Mouse (Mus musculus): ENCODE measurements at regions not wholly inside any gene's neighbourhood (a gene's known extent, or its start where the extent isn't known, plus 50 kb on each side); places are given as distances from the start of the nearest gene placed in this dataset.

- no peak for DNase-seq
- intact Hi-C loops (cut with DNase I), result no loop called here
Measured at GRCm38 (mm10) chr10:98268511-98268910, 542.0 kb upstream of the C030005K15Rik start.

- DNase-seq, result no peak
- intact Hi-C loops (cut with DNase I), result no loop called here
Measured at GRCm38 (mm10) chr10:98291617-98292016, 565.1 kb upstream of the C030005K15Rik start.

GRCm38 (mm10) chr10:98292140-98292539, 565.6 kb upstream of the C030005K15Rik start:
- DNase-seq, result no peak
- intact Hi-C loops (cut with DNase I), result no loop called here

GRCm38 (mm10) chr10:98305667-98306066, 579.1 kb upstream of the C030005K15Rik start:
- DNase-seq, result no peak
- intact Hi-C loops (cut with DNase I), result no loop called here

- intact Hi-C loops (cut with DNase I), result no loop called here
- no peak for DNase-seq
Measured at GRCm38 (mm10) chr10:98309667-98310066, 583.1 kb upstream of the C030005K15Rik start.

- intact Hi-C loops (cut with DNase I), result no loop called here
- DNase-seq, result no peak
Measured at GRCm38 (mm10) chr10:98311403-98311802, 584.8 kb upstream of the C030005K15Rik start.

- no peak for DNase-seq
- intact Hi-C loops (cut with DNase I), result no loop called here
Measured at GRCm38 (mm10) chr10:98318416-98318815, 591.9 kb upstream of the C030005K15Rik start.

GRCm38 (mm10) chr10:98323846-98324245, 590.4 kb upstream of the Atp2b1 start:
- peak; percentile 9 for DNase-seq
- intact Hi-C loops (cut with DNase I), result no loop called here

- intact Hi-C loops (cut with DNase I), result no loop called here
- no peak for DNase-seq
Measured at GRCm38 (mm10) chr10:98324591-98324990, 589.6 kb upstream of the Atp2b1 start.

GRCm38 (mm10) chr10:98325720-98326119, 588.5 kb upstream of the Atp2b1 start:
- intact Hi-C loops (cut with DNase I), result no loop called here
- DNase-seq, result no peak

- intact Hi-C loops (cut with DNase I), result no loop called here
- no peak for DNase-seq
Measured at GRCm38 (mm10) chr10:98332682-98333081, 581.5 kb upstream of the Atp2b1 start.

GRCm38 (mm10) chr10:98333411-98334067, 580.7 kb upstream of the Atp2b1 start:
- DNase-seq, result peak; percentile 59
- intact Hi-C loops (cut with DNase I), result no loop called here

- intact Hi-C loops (cut with DNase I), result no loop called here
- no peak for DNase-seq
Measured at GRCm38 (mm10) chr10:98343827-98344226, 570.4 kb upstream of the Atp2b1 start.

GRCm38 (mm10) chr10:98349466-98349865, 564.7 kb upstream of the Atp2b1 start:
- intact Hi-C loops (cut with DNase I), result no loop called here
- DNase-seq, result peak; percentile 70

GRCm38 (mm10) chr10:98350318-98350926, 563.8 kb upstream of the Atp2b1 start:
- DNase-seq, result no peak
- intact Hi-C loops (cut with DNase I), result no loop called here

- no peak for DNase-seq
- intact Hi-C loops (cut with DNase I), result no loop called here
Measured at GRCm38 (mm10) chr10:98352061-98352460, 562.1 kb upstream of the Atp2b1 start.

GRCm38 (mm10) chr10:98354486-98354885, 559.7 kb upstream of the Atp2b1 start:
- intact Hi-C loops (cut with DNase I), result no loop called here
- DNase-seq, result no peak

GRCm38 (mm10) chr10:98364604-98365003, 549.6 kb upstream of the Atp2b1 start:
- intact Hi-C loops (cut with DNase I), result no loop called here
- no peak for DNase-seq

- intact Hi-C loops (cut with DNase I), result no loop called here
- no peak for DNase-seq
Measured at GRCm38 (mm10) chr10:98372561-98372960, 541.6 kb upstream of the Atp2b1 start.

- intact Hi-C loops (cut with DNase I), result no loop called here
Measured at GRCm38 (mm10) chr10:98373314-98373713, 540.9 kb upstream of the Atp2b1 start.

GRCm38 (mm10) chr10:98374684-98375083, 539.5 kb upstream of the Atp2b1 start:
- DNase-seq, result no peak
- intact Hi-C loops (cut with DNase I), result no loop called here

More at GRCm38 (mm10) chr10:98373314-98373713, 540.9 kb upstream of the Atp2b1 start:
- no peak for DNase-seq

- intact Hi-C loops (cut with DNase I), result no loop called here
Measured at GRCm38 (mm10) chr10:98388543-98388942, 525.7 kb upstream of the Atp2b1 start.

GRCm38 (mm10) chr10:98399864-98400263, 514.3 kb upstream of the Atp2b1 start:
- intact Hi-C loops (cut with DNase I), result no loop called here
- DNase-seq, result peak; percentile 3

More at GRCm38 (mm10) chr10:98388543-98388942, 525.7 kb upstream of the Atp2b1 start:
- no peak for DNase-seq
